Mouse (Mus musculus) cerebellum, adult 2 months (tissue): ENCODE data around the gene Eddm3b.

Experiments used
- CTCF ChIP-seq: fragments of 200-500 bp; IDR thresholded peaks from 2 replicates; pipeline ENCODE4 v1.5.1; 2011; ENCODE audit warnings: low read depth, mild to moderate bottlenecking, control low read depth, low read length, moderate library complexity, borderline replicate concordance; ENCODE audit not compliant: insufficient read depth
- POLR2A ChIP-seq: fragments of 200-500 bp; IDR thresholded peaks from 2 replicates; pipeline ENCODE4 v1.6.1; 2011; ENCODE audit warnings: low read length, control low read depth, borderline replicate concordance; ENCODE audit not compliant: insufficient read depth

- TF ChIP-seq CTCF (no peak), POLR2A (no peak)
These were observed 42.0 kb downstream of the Eddm3b start for GRCm38 (mm10) chr14:51156056-51156735.
